9 mouse cellular contexts compared by ENCODE assay signal in genomic region chr2:32436686-32437372, GRCm38 (mm10). TPM values are rescaled to one million over a fixed set of nuclear protein-coding genes. Genes with fewer than 3 reads are reported as not detected.
A peak's percentile ranks its signal among the peaks of the same experiment; 100 is the strongest.
DNase-seq lines count a peak whose midpoint lies in the region; ATAC-seq lines count a peak whose summit lies in the region.
"Had no signal": no experiment of that assay in that cellular context is flagged by ENCODE, and none has a peak within 500 bp of the region (broad histone marks: within the 10 kb centered on the region; RNA-seq: fewer than 3 reads in every experiment).

No protein-coding gene starts in this region.

- no peak overlapping the region for H3K4me3 ChIP-seq in heart, embryonic 12.5 days
- no peak overlapping the region for H3K4me3 ChIP-seq in limb, embryonic 13.5 days
- no peak overlapping the region for H3K4me3 ChIP-seq in neural tube, embryonic 14.5 days (ENCODE audit: low read depth, low read length)

- ATAC-seq in heart, embryonic 12.5 days (ENCODE audit: insufficient number of reproducible peaks, low FRiP score): peak; percentile 60; the same call in 1 of the 2 replicates
- no peak for ATAC-seq in limb, embryonic 13.5 days (ENCODE audit: low FRiP score, low read depth)
- ATAC-seq in neural tube, embryonic 14.5 days (ENCODE audit: low read depth): peak; percentile 34; the same call in 1 of the 2 replicates

- H3K9ac ChIP-seq in heart, embryonic 12.5 days: 0 out of 2 replicates have a peak overlapping the region, but pooled peaks have one; percentile 42
- peak overlapping the region; percentile 21; the same call in 1 of the 2 replicates for H3K9ac ChIP-seq in limb, embryonic 13.5 days
- H3K9ac ChIP-seq in neural tube, embryonic 14.5 days (replicated peaks; ENCODE audit: low read depth, low read length): no peak overlapping the region

- peaks cover 43% of the 10 kb centered on the region for H3K4me1 ChIP-seq in heart, embryonic 12.5 days (replicated peaks)
- H3K4me1 ChIP-seq in limb, embryonic 13.5 days: peaks cover 17% of the 10 kb centered on the region
- H3K4me1 ChIP-seq in neural tube, embryonic 14.5 days (ENCODE audit: control insufficient read depth, insufficient read depth, low read length): 0 out of 2 replicates have a peak, but pooled peaks cover 10% of the 10 kb centered on the region

- no peaks in the 10 kb centered on the region for H3K27me3 ChIP-seq in heart, embryonic 12.5 days (replicated peaks)
- no peaks in the 10 kb centered on the region for H3K27me3 ChIP-seq in limb, embryonic 13.5 days
- H3K27me3 ChIP-seq in neural tube, embryonic 14.5 days (ENCODE audit: control insufficient read depth, insufficient read depth, low read length): no peaks in the 10 kb centered on the region
- H3K27me3 ChIP-seq: CH12.LX had no signal

- H3K9me3 ChIP-seq in heart, embryonic 12.5 days (replicated peaks): no peaks in the 10 kb centered on the region
- no peaks in the 10 kb centered on the region for H3K9me3 ChIP-seq in limb, embryonic 13.5 days
- no peaks in the 10 kb centered on the region for H3K9me3 ChIP-seq in neural tube, embryonic 14.5 days (ENCODE audit: control insufficient read depth, low read length)

- H3K36me3 ChIP-seq in heart, embryonic 12.5 days: 0 out of 2 replicates have a peak, but pooled peaks cover 2% of the 10 kb centered on the region
- no peaks in the 10 kb centered on the region; the same call in 1 of the 2 replicates for H3K36me3 ChIP-seq in limb, embryonic 13.5 days
- H3K36me3 ChIP-seq in neural tube, embryonic 14.5 days (ENCODE audit: control insufficient read depth, insufficient read depth, low read length): no peaks in the 10 kb centered on the region

- WGBS in heart, embryonic 12.5 days: 62% methylated on average over 3 of the region's 3 CpGs
- WGBS in limb, embryonic 13.5 days: 66% methylated on average over 3 of the region's 3 CpGs
- WGBS in neural tube, embryonic 14.5 days: 39% methylated on average over 3 of the region's 3 CpGs

- DNase-seq in heart, adult 11 months: peak; percentile 96
- no peak for DNase-seq in heart, adult 8-10 months (ENCODE audit: low spot score)
- no peak for DNase-seq in c-Kit-positive CD71-positive TER-119-positive erythroid progenitor cells, embryonic 14.5 days (ENCODE audit: low spot score)
- no peak for DNase-seq in urinary bladder, postnatal 10 days (ENCODE audit: low spot score)
- no peak for DNase-seq in spleen, postnatal 10 days (ENCODE audit: low spot score in 2 of 2)

- H3K4me2 ChIP-seq in heart, embryonic 12.5 days: no peak overlapping the region
- no peak overlapping the region for H3K4me2 ChIP-seq in limb, embryonic 13.5 days (replicated peaks)
- no peak overlapping the region for H3K4me2 ChIP-seq in neural tube, embryonic 14.5 days (ENCODE audit: low read depth, low read length)

- peak overlapping the region; percentile 89 for H3K27ac ChIP-seq in heart, embryonic 12.5 days (ENCODE audit: poor library complexity, severe bottlenecking)
- H3K27ac ChIP-seq in limb, embryonic 13.5 days: peak overlapping the region; percentile 59
- H3K27ac ChIP-seq in neural tube, embryonic 14.5 days (ENCODE audit: low read depth, low read length): peak overlapping the region; percentile 45; the same call in 1 of the 2 replicates

RNA-seq across cellular contexts. Expression of gene Naif1, which starts 13.4 kb away (rescaled TPM):
- total RNA-seq in heart, adult 8-10 months (2022): 1 to 10 TPM; 3.4 to 4.4 (median 3.5) TPM
- polyA plus RNA-seq in heart, embryonic 12.5 days (2016; fragmentation: Nextera tagmentation; extraction: Ambion mirVana): 4.7 and 5.4 TPM in 2 replicates
- 5.7 and 5.9 TPM in 2 replicates for polyA plus RNA-seq in limb, embryonic 13.5 days (2015; fragmentation: Nextera tagmentation; extraction: Ambion mirVana)
- polyA plus RNA-seq in neural tube, embryonic 14.5 days (2014; fragmentation: Nextera tagmentation; extraction: Ambion mirVana): 4.9 and 5.4 TPM in 2 replicates

RNA-seq across cellular contexts. Expression of gene Slc25a25, which starts 14.4 kb away (rescaled TPM):
- total RNA-seq in heart, adult 8-10 months (2022): 1 to 10 TPM; 6.4 to 7.8 (median 7.0) TPM
- 13.0 and 14.3 TPM in 2 replicates for polyA plus RNA-seq in heart, embryonic 12.5 days (2016; fragmentation: Nextera tagmentation; extraction: Ambion mirVana)
- polyA plus RNA-seq in limb, embryonic 13.5 days (2015; fragmentation: Nextera tagmentation; extraction: Ambion mirVana): 22.8 and 22.9 TPM in 2 replicates
- polyA plus RNA-seq in neural tube, embryonic 14.5 days (2014; fragmentation: Nextera tagmentation; extraction: Ambion mirVana): 39.8 and 43.6 TPM in 2 replicates

RNA-seq across cellular contexts. Expression of gene Ptges2, which starts 41.1 kb away (rescaled TPM):
- 10 to 100 TPM; 58.8 to 71.3 (median 63.6) TPM for total RNA-seq in heart, adult 8-10 months (2022)
- polyA plus RNA-seq in heart, embryonic 12.5 days (2016; fragmentation: Nextera tagmentation; extraction: Ambion mirVana): 39.9 and 44.9 TPM in 2 replicates
- 29.8 and 30.1 TPM in 2 replicates for polyA plus RNA-seq in limb, embryonic 13.5 days (2015; fragmentation: Nextera tagmentation; extraction: Ambion mirVana)
- polyA plus RNA-seq in neural tube, embryonic 14.5 days (2014; fragmentation: Nextera tagmentation; extraction: Ambion mirVana): 58.1 and 65.9 TPM in 2 replicates

RNA-seq across cellular contexts. Expression of gene Lcn2, which starts 48.8 kb away (rescaled TPM):
- total RNA-seq in heart, adult 8-10 months (2022): 1 to 10 TPM; 3.7 to 7.2 (median 6.4) TPM
- polyA plus RNA-seq in heart, embryonic 12.5 days (2016; fragmentation: Nextera tagmentation; extraction: Ambion mirVana): 0.14 and 0.38 TPM in 2 replicates
- 0.27 and 0.36 TPM in 2 replicates for polyA plus RNA-seq in limb, embryonic 13.5 days (2015; fragmentation: Nextera tagmentation; extraction: Ambion mirVana)
- 0.35 and 0.40 TPM in 2 replicates for polyA plus RNA-seq in neural tube, embryonic 14.5 days (2014; fragmentation: Nextera tagmentation; extraction: Ambion mirVana)
- total RNA-seq: CH12.LX had no signal

RNA-seq across cellular contexts. Expression of gene 1110008P14Rik, which starts 55.1 kb away (rescaled TPM):
- 10 to 100 TPM; 43.8 to 49.1 (median 45.3) TPM for total RNA-seq in heart, adult 8-10 months (2022)
- 48.2 and 48.9 TPM in 2 replicates for polyA plus RNA-seq in heart, embryonic 12.5 days (2016; fragmentation: Nextera tagmentation; extraction: Ambion mirVana)
- 45.8 and 48.7 TPM in 2 replicates for polyA plus RNA-seq in limb, embryonic 13.5 days (2015; fragmentation: Nextera tagmentation; extraction: Ambion mirVana)
- polyA plus RNA-seq in neural tube, embryonic 14.5 days (2014; fragmentation: Nextera tagmentation; extraction: Ambion mirVana): 157 and 198 TPM in 2 replicates
